Mouse (Mus musculus) brain, embryonic 14.5 days (tissue): ENCODE results near the gene Gm20517.

Experiments
- CTCF ChIP-seq: fragments of 200-500 bp; IDR thresholded peaks from 2 replicates; pipeline ENCODE4 v1.5.1; 2012; ENCODE audit warnings: inconsistent platforms, mild to moderate bottlenecking, moderate library complexity, borderline replicate concordance; ENCODE audit not compliant: insufficient read depth, insufficient read length; ENCODE audit errors: extremely low read depth
- POLR2A ChIP-seq: fragments of 200-500 bp; IDR thresholded peaks from 2 replicates; pipeline ENCODE4 v1.6.1; 2012; ENCODE audit warnings: mild to moderate bottlenecking, inconsistent platforms, borderline replicate concordance; ENCODE audit not compliant: poor library complexity, insufficient read depth, insufficient read length, severe bottlenecking; ENCODE audit errors: extremely low read depth

DNA sequence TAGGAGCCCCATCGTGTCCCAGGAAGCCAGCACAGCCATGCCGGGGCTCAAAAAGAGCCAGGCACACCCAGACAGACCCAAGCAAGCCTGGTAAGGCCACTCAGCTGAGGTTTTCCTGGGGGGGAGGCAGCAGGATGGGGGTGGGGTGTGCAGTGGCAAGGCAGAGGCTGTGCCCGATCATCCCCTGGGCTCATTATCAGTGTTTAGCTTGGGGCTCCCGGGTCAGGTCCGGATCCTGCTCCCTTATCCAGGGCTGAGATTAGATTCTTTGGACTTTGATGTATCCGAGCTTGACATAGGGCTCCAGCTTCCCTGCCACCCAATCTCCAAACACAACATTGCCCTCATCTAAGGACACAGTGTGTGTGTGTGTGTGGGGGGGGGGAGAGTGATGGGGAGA lies 100.5 kb downstream of the Gm20517 start:
- no peak for TF ChIP-seq POLR2A
- no peak for TF ChIP-seq CTCF
